Mouse (Mus musculus): Measurements from ENCODE around the gene Comp. TPM values are rescaled to one million over a fixed set of nuclear protein-coding genes. Genes with fewer than 3 reads are reported as not detected.

Gene Comp
- total RNA-seq, 4 experiments from 2014 or later, result 4.7 to 7.7 (median 6.2) TPM

Other genes with a start within 250 kb of the Comp start
- 1 to 10 TPM; 7.5 to 8.9 (median 8.4) TPM for gene Nr2c2ap, start 242.2 kb upstream of the Comp start, total RNA-seq (2022)
- 10 to 100 TPM; 16.7 to 22.7 (median 18.8) TPM for gene Rfxank, start 234.4 kb upstream of the Comp start, total RNA-seq (2022)
- 10 to 100 TPM; 17.9 to 23.3 (median 23.2) TPM for gene Borcs8, start 234.1 kb upstream of the Comp start, total RNA-seq (2022)
- under 1 TPM in 3 of 4 experiments, not detected in 1; 0.25 to 0.78 (median 0.29) TPM for gene Mef2b, start 233.8 kb upstream of the Comp start, total RNA-seq (2022)
- 100 to 1,000 TPM in 3 of 4 experiments, 10 to 100 TPM in 1; 93.6 to 114 (median 106) TPM for gene Tmem161a, start 201.2 kb upstream of the Comp start, total RNA-seq (2022)
- gene Slc25a42, start 161.3 kb upstream of the Comp start, total RNA-seq (2022), result 10 to 100 TPM; 43.7 to 67.9 (median 57.0) TPM
- 10 to 100 TPM; 39.4 to 47.4 (median 41.7) TPM for gene Sugp2, start 139.3 kb upstream of the Comp start, total RNA-seq (2022)
- gene Armc6, start 139.1 kb upstream of the Comp start, total RNA-seq (2022), result 1 to 10 TPM; 6.8 to 9.0 (median 7.4) TPM
- 1 to 10 TPM; 7.8 to 9.1 (median 8.0) TPM for gene Homer3, start 90.7 kb upstream of the Comp start, total RNA-seq (2022)
- 10 to 100 TPM; 26.0 to 34.5 (median 31.9) TPM for gene Ddx49, start 71.1 kb upstream of the Comp start, total RNA-seq (2022)
- gene Cope, start 71.0 kb upstream of the Comp start, total RNA-seq (2022), result 100 to 1,000 TPM; 148 to 165 (median 161) TPM
- under 1 TPM; 0.14 to 0.53 (median 0.38) TPM for gene Cers1, start 57.8 kb upstream of the Comp start, total RNA-seq (2022)
- gene Gdf1, start 43.7 kb upstream of the Comp start, total RNA-seq (2022), result under 1 TPM in 3 of 4 experiments, not detected in 1; 0.23 to 0.85 (median 0.41) TPM
- gene Upf1, start 20.3 kb upstream of the Comp start, total RNA-seq (2022), result 10 to 100 TPM; 46.7 to 48.8 (median 47.5) TPM
- 1 to 10 TPM; 7.5 to 9.8 (median 7.6) TPM for gene Crtc1, start 66.0 kb downstream of the Comp start, total RNA-seq (2022)
- gene Klhl26, start 103.4 kb downstream of the Comp start, total RNA-seq (2022), result 1 to 10 TPM; 8.1 to 9.3 (median 8.4) TPM
- not detected for gene Tmem59l, start 113.8 kb downstream of the Comp start, total RNA-seq (2022)
- under 1 TPM in 2 of 4 experiments, not detected in 2; 0.57 to 0.97 TPM for gene Crlf1, start 119.6 kb downstream of the Comp start, total RNA-seq (2022)
- 100 to 1,000 TPM; 118 to 133 (median 124) TPM for gene Rex1bd, start 133.2 kb downstream of the Comp start, total RNA-seq (2022)
- gene Uba52, start 137.2 kb downstream of the Comp start, total RNA-seq (2022), result 1,000 to 10,000 TPM; 1,436 to 1,703 (median 1,558) TPM
- 100 to 1,000 TPM; 135 to 145 (median 137) TPM for gene Fkbp8, start 154.2 kb downstream of the Comp start, total RNA-seq (2022)
- 100 to 1,000 TPM in 3 of 4 experiments, 10 to 100 TPM in 1; 97.9 to 114 (median 103) TPM for gene Kxd1, start 154.4 kb downstream of the Comp start, total RNA-seq (2022)
- 10 to 100 TPM in 3 of 4 experiments, 1 to 10 TPM in 1; 9.3 to 12.4 (median 10.6) TPM for gene Ell, start 165.9 kb downstream of the Comp start, total RNA-seq (2022)
- 10 to 100 TPM; 15.5 to 37.5 (median 23.7) TPM for gene Isyna1, start 220.8 kb downstream of the Comp start, total RNA-seq (2022)
- 10 to 100 TPM; 29.1 to 34.1 (median 31.3) TPM for gene Ssbp4, start 235.3 kb downstream of the Comp start, total RNA-seq (2022)
- 1 to 10 TPM; 1.4 to 2.3 (median 1.8) TPM for gene Lrrc25, start 242.6 kb downstream of the Comp start, total RNA-seq (2022)